Mouse (Mus musculus): ENCODE measurements around the gene Esp34. TPM values are rescaled to one million over a fixed set of nuclear protein-coding genes. Genes with fewer than 3 reads are reported as not detected.

Gene Esp34
- not detected in 2 replicates for polyA plus RNA-seq (2012)

DNA sequence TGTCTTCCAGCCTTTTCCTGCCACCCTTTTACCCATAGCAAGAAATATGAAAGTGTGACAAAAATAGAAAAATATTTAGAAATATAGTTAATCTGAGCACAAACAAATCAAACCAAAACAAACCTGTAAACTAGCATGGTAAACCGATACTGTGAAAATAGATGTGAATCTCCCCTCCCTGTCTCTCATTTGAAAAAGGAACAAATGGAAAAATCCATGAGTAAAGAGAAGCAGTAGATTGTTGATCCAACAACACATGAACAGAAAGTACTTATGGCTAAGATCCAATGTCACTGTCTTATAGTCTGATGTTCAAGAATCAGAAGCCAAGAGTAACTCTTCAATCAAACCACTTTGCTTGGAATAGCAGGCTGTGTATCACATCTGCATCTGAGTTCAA lies at the start of gene Esp34:
TSS of gene Esp34 (plus strand) at position 301 of the 400 bp plus-strand sequence.

Other genes with a start within 250 kb of the Esp34 start
- gene Olfr137, start 246.6 kb upstream of the Esp34 start, polyA plus RNA-seq (2012) = not detected in 2 replicates
- gene Olfr136, start 224.4 kb upstream of the Esp34 start, polyA plus RNA-seq (2012) = not detected in 2 replicates
- gene Esp36, start 134.0 kb upstream of the Esp34 start, polyA plus RNA-seq (2012) = not detected in 2 replicates
- gene Esp31, start 85.3 kb downstream of the Esp34 start, polyA plus RNA-seq (2012) = not detected in 2 replicates

All from megakaryocyte-erythroid progenitor cell, adult 5 weeks (primary cell).